Mouse (Mus musculus) CD4-positive, CD25-positive, alpha-beta regulatory T cell, adult 2 months (primary cell): ENCODE data around the gene Prps1.
"Not testable (repeated sequence)": the region's sequence is repeated elsewhere in the genome, so short reads cannot be mapped to it uniquely, and the experiment has no call there.

Experiments used
- DNase-seq: peaks from one replicate; pipeline ENCODE4 v3.0.0-alpha.2; 2012; ENCODE audit warnings: low read depth, low spot score

Gene Prps1

DNA sequence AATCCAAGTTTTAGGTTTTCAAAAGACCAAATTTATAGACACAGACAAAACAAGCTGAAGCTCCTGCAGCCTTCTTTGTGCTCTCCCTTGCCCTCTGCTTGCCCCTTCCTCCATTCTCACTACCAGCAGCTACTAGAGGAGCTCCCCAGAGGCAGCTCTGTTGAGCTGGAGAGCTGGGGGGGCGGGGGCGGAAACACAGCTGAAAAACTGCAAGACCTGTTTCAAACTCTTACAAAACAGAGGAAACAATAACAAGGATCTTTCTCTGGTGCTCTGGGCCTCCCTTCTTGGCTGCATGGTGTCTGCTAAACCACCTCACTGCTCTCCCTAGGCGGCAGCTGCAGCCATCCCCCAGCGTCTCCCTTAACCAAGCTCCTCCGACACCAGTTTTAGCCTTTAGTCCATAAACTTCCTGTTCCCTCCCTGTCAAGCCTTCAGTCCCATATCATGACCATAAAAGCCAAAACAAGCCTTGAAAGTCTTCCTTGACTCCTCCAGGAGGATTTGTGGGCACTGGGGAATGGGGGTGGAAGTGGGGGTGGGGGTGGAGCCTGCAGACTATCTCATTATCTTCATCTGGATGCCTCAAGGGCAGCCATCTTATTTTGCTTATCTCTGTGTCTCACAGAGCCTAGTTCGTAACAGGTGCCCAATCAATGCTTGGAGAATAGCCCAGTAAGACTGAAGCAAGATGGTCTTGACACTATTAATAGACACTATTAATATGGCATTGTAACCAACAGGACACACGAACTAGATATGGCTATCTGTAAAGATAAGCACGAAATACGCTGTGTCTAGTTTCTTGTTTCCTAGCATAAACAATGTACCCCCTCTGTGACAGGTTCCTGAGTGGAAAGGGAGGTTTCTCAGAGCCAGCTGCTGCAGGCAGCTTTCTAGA is 45.2 kb downstream of the Prps1 start:
- DNase-seq, result peak; percentile 18

DNA sequence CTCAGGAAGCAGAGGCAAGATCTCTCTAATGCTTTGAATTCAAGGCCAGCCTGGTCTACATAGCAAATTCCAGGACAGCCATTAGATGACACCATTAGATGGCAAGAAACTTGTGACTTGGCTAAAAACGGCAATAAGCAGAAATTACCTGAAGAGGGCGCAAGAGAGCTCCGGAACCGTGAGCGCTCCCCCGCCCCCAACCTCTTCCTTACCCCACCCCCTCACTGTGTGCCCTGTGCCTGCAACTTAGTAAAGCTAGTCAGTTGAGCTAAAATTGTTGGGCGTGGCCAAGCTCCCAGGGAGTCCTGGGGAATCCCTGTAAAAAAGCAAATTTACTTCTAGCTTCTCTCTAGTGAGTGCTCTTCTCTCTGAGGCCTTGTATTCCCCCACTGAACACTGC is 47.5 kb downstream of the Prps1 start:
- DNase-seq, result peak; percentile 87

DNA sequence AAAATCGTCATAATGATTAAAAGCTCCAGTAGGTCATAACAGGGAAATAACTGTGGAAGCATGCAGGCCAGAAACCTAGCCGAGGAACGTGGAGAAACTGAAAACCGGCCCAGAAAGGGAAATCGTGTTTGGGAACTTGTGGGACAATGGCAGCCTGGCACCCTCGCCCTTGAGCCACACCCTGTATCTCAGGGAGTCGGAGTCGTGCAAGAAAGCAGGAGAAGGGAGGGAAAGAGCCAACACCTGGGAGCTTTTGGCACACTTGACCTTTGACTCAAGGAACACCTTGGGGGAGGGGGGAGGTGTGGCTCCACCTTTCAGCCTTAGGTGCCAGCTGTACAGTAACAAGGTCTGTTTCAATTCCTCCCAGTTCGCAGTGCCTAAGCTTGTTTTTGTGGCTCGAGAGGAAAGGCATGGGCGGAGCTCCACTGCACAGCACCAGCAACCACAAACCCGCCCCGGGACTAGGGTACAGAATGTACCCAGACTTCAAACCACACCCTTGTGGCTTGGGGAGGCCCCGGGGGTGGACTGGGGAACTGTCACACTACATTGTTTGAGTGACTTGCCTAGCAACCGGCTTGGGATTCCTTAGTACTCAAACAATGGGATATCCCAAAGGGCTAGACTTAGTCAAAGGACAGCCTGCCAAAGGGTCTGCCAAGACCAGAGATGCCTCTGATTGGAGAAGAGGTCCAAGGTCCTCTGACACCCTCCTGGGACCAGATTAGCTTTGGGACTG is 49.3 kb downstream of the Prps1 start:
- DNase-seq, result peak; percentile 88

DNA sequence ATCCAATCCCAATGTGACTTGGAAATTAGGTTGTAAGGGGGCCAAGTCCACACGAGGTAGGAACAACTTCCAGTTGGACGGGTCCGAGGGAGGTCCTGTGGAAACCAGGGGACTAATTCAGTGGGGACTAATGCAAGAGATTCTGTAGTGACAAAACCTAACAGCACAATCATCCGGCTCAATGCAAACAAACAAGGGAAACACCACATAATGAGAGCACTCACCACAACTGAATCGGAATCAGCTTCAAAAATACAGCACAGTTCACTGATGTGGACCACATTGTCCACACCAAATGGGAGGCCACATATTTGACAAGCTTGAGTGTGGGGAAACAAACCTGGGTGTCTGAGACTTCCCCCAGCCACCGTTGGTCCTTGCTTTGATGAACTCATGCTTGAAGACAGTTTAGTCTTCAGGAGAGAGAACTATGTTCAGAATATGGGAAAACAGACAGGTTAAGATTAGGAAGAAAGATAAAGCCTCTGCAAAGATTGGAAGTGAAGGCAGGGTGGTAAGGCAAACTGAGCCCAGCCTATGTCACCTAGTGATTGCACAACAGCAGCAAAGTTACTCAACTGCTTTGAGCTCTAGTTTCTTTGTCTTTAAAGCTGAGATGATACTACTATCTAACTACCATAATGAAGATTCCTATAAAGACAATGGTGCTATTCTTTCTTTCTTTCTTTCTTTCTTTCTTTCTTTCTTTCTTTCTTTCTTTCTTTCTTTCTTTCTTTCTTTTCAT is 50.2 kb downstream of the Prps1 start:
- DNase-seq, result peak; percentile 22

DNA sequence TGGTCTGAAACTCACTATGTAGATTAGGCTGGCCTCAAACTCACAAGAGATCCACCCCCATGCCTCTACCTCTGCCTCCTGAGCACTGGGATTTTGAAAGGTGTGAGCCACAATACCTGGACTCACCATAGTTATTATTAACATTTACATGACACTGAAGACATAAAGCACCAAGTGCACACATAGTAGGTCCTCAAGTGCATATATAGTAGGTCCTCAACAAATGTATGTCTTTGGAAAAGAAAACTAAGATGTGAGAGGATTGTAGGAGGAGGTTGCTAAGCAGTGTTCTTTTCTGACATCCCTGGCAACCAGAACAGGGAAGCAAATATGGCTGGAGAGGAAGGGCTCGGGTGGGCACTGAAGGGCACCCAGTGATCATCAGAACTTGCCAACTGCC is 51.0 kb downstream of the Prps1 start:
- DNase-seq, result no peak

DNA sequence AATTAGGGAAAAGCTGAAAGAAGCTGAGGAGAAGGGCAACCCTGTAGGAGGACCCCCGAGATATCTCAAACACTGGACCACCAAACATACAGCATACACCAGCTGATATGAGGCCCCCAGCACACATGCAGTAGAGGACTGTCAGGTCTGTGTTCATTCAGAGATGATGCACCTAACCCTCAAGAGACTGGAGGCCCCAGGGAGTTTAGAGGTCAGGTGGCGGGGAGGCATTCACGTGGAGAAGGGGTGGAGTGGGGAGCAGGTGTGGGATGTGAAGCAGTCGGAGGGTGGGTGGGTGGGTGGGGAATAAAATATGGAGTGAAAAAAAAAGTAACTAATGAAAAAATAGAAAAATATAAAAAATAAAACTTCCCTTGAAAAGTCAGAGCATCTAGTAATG is 52.4 kb downstream of the Prps1 start:
- not testable (repeated sequence) for DNase-seq

DNA sequence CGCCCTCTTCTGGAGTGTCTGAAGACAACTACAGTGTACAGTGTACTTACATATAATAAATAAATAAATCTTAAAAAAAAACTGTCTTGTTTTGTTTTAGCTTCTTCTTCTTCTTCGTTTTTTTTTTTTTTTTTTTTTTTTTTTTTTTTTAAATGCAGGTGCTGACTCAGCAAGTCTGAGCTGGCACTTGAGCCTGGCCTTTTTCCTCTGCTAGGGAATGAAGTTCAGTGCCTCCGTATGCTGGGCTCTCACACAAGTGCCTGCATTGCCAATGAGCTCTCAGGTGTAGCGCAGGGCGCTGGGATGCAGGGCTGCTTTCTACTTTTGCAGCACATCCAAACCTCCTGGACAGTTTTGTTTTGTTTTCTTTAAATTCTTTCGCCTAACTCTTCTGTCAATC is 53.4 kb downstream of the Prps1 start:
- no peak for DNase-seq

DNA sequence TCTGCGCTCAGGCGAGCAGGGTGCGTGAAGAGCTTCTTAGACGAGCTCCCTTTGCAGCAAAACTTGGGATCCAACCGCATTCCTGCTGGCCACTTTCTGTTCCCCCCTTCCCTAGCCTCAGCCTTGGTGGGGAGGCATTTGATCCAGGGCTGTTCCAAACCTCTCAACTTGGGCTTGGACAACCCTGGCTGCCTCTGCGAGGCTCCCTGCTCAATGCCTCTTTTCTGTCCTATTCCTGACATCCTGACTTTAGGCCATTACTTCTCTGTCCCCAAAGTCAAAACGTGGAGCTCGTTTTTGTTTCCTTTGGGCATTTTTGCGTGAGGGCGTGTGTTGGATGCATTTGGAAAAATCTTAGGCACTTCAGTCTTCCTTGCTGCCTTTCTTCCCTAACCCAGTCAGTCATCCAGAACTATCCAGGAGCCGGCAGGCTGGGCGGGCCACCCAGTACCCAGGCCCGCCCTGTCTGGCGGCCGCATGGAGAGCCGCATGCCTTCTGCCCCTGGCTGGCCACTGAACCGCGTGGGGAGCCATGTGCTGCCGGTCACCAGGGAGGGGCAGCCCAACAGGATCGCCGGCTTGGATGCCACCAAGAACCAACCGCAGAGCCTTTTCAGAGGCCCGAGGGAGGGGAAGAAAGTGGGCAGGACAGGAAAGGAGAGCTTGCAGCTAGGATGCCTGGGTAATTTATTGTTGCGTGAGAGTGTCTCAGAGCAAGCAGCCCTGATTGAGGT is 54.5 kb downstream of the Prps1 start:
- no peak for DNase-seq

DNA sequence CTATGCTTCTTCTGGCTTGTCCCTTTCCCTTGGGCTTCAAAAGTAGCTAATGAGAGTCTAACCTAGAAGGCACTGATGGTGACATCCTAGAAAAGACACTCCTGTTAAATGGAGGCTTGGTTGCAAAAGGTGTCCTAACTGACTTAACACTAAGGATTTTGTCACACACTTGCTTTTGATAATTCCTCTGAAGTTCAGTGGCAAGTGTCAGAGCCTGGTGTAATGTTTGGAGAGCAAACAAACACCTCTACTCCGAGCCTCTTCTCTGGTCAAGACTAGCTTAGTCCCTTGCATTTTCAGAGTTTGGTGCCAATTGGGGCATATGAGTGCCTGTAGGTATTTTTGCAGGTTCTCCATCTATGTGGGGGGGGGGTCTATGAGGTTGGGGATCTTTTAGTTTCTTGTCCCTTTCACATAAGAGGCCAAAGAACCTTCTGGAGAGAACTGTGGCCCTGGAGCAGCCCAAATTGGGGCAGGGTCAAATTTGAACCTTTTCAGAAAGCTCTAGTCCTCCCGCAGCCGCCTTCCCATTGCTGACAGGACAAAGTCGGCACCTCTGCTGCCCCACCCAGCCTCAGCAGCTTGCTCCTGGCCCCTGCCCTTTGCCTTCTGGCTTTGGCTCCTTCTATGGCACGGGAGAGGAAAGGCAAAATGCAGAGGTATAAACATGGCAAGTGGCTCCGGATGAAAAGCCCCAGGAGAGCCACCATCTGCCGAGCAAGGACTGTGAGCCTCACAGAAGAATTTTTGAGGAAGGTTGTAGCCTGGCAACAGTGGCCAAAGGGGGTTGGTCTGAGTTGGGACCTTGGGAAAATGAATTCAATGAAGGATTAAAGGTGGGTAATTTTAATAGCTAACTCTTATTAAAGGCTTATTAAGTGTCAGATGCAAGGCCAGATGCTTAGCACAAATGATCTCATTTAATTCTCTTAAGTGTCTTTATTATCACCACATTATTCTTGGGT is 55.6 kb downstream of the Prps1 start:
- DNase-seq, result no peak

DNA sequence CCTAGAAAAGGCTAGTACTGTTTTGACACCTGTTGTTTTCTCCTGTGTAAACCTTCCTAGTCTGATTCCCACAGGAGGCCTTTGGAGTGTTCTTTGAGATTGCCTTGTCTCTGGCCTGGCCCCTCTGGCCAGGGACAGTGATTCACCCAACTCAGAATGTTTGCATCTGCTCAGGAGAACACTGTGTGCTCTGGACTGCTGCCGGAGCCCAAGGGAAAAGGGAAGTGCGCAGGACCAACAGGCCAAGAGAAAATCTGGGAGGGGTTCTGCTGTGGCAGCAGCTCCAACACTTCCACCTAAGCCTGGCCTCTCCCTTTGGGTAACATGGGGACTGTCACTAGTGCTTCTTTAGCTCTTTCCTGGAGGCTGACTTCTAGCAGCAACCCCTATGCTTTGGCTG is 57.0 kb downstream of the Prps1 start:
- DNase-seq, result no peak

DNA sequence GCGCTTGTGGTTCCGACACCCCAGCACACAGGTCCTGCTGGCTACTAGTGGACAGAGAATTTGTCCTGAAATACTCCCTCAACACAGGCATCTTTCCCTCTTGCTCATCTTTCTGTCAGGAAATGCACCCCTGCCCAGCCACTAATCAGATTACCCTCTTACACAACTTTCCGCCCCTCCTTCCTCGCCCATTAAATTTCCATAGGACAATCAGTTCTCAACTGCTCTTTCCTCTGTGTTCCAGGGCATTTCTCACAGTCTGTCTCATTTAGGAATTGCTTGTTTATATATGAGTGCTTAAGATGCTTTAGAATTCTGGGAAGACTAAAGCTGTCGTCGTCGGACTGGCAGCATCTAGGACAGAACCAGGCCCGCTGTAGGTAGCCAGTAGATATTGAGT is 61.9 kb downstream of the Prps1 start:
- no peak for DNase-seq

DNA sequence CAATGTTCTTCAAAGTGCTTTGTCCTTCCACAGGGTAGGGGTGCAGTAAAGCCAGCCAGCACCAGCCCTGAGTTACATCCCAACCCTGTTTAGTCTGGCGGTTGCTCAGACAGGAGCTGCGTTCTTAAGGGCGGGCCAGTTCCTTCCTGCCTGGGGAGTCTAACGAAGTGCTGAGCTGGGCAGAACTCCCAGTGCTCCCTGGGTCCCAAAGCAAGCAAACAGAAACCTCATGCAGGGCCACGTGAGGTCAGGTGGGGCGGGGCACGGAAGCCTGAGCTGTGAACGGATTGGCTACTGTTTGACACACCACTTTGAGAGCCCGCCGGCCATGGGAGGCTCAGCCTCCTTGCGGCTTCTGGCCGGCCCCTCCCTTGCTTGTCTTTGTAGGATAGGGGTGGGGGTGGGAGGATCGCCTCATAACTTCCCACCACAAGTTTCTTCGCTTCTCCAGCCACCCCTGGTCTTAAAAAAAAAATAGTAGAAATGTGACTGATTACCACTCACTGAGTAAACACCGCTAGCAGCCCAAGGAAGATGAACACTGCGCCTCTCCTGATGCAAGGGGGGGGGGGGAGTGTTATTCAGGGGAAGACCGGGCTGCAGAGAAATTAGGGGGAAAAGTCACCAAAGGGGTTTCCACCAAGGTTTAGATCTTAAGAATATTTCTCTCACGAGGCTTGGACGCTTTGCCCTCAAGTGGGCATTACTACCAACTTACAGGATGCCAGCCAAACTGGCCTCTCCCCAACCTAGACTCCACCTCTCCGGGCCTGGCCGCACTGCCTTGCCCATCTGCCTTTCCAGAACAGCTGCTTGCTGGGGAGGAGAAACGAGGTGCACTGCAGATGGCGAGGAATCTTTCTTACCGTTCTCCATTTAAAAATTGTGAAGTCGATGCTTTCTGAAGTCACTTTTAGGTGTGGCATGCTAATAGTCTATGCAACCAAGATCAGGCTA is 64.0 kb downstream of the Prps1 start:
- DNase-seq, result peak; percentile 91

DNA sequence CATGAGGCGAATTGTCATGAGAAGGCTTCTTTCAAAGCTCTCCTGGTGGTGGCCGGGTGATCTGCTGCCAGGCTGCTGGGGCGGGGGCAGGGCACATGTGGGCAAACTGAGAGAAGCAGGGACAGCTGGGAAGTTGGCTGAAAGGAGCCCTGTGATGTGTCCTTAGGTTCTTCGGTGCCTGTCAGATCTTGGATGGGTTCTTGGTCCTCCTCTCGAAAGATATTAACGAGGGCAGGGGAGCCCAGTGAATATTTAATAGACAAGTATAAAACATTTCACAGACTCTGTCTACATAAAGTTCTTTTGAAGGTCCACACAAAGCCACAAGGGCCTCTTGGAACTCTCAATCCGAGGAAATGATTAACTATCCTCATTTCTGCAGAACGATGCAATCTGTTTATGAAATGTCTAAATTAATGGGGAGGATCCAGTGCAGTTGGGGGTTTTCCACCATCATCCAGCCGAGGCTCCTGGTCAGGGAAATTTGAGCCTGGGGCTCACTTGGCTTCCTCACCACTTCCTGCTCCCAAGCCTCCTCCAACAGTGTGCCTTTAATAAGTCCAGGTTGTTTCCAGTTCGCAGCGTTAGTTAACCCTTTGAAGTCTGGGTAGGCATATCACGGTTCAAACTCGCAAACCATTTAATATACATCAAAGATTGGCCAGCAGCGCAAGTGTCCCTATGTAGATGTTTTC is 65.8 kb downstream of the Prps1 start:
- DNase-seq, result peak; percentile 38

DNA sequence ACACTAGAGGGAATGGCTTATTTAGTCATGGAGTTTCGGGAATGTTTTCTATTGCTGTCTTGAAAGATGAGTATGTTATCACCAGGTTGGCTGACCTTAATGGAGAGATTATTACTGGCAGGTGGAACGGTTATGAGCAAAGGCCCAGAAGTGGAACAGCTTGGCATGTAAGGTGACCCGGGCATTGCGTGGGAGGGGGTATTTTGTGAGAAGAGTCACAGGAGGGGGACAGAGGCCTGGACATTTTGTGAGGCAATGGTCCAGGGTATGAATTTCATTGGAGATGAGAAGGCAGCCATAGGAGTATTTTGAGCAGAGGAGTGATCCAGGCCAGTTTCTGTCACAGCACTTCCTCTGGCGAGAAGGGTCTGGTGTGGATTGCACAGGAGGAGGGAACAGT is 67.8 kb downstream of the Prps1 start:
- no peak for DNase-seq
